Mouse (Mus musculus) mouse trophoblast stem cell (cell line): ENCODE measurements around the gene Srprb.

Experiments used
- in situ Hi-C, 2 experiments: fragments of 300-500 bp; cut with MseI, MboI; formaldehyde crosslinking; loops; 2 replicates in 1 of 2; 3 replicates in 1 of 2; pipeline ENCODE4 v1.15.1; 2025

The Srprb gene

DNA sequence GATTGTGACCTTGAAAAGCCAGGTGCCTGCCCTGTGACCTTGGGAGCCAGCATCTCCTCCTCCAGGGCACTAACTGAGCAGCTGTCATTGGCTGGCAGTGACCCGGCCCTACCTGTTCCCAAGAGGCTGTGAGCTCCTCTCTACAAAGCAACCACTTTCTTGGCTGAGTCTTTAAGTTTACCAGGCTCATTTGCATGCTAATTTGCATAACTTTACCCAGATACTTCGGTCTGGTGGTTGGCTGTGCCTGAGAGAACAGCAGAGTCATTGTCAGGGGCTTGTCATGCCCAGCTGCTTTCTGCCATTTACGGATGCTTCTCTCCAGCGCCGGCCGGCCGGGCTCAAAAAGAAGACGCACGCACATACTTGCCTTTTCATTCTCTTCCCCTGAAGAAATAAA lies 55.2 kb downstream of the Srprb start:
- in situ Hi-C loops: no loop called here

- in situ Hi-C loops: no loop called here
Observed at GRCm38 (mm10) chr9:103146257-103146656, 55.7 kb downstream of the Srprb start.

DNA sequence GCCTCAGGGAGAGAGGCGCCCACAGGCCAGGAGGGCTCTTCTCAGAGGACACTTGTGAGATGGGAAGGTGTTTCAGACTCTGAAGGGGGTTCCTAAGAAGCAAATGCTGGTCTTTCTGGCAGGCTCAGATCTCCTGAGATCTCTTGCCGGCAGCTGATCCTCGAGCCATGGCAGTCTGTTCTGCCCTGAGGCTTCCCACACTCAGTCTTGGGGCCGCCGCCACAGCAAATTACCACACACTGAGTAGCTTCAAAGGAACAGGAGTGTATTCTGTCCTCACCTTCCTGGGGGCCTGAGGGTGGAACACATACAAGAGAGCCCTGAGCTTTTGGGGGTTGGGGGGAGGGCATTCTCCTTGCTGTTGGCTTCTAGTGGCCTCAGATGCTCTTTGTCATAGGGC lies 56.6 kb downstream of the Srprb start:
- in situ Hi-C loops: no loop called here

DNA sequence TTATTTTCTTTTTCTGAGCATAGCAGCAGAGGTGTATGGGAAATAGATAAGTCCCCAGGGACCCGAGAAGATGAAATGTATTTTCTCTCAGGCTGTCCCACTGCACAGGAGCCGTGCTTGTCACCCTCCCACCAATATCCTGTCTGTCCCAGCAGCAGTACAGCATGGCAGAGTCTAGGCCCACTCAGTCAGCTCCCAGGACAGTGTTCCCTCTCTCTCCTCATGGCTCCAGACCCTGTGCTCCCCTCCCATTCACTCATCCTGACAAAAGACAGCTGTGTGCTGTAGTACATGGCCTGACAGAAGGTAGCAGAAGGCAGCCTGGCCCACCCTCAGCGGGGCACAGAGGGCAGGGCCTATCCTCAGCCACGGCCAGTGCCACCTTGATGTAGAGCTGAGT lies 58.1 kb downstream of the Srprb start:
- in situ Hi-C loops: no loop called here

DNA sequence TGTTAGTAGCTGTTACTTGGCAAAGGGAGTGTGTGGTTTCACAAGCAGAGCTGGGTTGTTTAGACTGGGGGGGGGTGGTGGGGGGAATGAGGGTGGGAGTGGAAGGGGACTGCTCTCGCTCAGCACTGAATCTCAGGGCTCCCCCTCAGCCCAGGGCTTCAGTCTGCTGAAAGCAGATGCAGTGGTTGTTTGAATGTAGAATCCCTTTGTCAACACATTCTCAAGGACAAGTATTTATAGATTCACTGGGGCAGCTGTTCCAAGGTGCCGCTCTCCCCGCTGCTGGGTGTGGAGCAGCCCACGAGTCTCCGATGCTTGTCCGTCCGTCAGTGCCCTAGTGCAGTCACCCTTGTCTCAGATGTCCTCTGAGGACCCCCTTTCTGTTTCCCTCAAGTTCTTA lies 60.7 kb downstream of the Srprb start:
- in situ Hi-C loops: no loop called here

DNA sequence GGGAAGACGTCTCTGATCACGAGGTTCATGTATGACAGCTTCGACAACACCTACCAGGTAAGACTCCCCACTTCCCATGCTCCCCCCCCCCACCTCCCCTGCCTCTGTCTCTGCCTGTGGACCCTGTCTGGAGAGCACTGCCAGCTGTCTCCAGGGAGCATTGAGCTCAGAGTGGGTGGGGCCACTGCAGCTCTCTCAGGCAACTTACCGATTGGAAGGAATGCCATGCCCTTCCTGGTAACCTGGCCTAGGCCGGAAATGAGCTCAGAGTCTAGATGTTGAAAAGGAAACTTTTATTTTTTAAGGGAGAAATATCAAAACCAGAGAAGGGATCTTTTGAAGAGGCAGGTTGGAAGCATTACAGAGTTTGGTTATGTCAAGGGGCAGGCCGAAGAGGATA lies 61.6 kb downstream of the Srprb start:
- in situ Hi-C loops: no loop called here

- in situ Hi-C loops: no loop called here
Observed at GRCm38 (mm10) chr9:103139481-103139880, 62.5 kb downstream of the Srprb start.
